Comparison of ENCODE assay signal across 18 mouse cellular contexts in genomic region chr8:24725630-24726029, GRCm38 (mm10). TPM values are rescaled to one million over a fixed set of nuclear protein-coding genes. Genes with fewer than 3 reads are reported as not detected.
DNase-seq lines count a peak whose midpoint lies in the region; ATAC-seq and TF ChIP-seq lines count a peak whose summit lies in the region.
"Had no signal": no experiment of that assay in that cellular context is flagged by ENCODE, and none has a peak within 500 bp of the region (broad histone marks: within the 10 kb centered on the region; RNA-seq: fewer than 3 reads in every experiment).

Adam3 (minus strand) TSS chr8:24725852.

- TF ChIP-seq CTCF in testis, adult 2 months (IDR thresholded peaks at IDR 0.05; ENCODE audit: control insufficient read depth, insufficient read depth, insufficient replicate concordance, low read depth, low read length): no peak; the same call in 1 of the 2 replicates
- no peak for TF ChIP-seq CTCF in lung, adult 2 months (IDR thresholded peaks at IDR 0.05; ENCODE audit: insufficient read depth, low read length)

- H3K36me3 ChIP-seq in testis, adult 2 months (ENCODE audit: control insufficient read depth, insufficient read depth, low read length): no peaks in the 10 kb centered on the region
- H3K36me3 ChIP-seq in forebrain, embryonic 11.5 days (ENCODE audit: control insufficient read depth, insufficient read depth, low read length): no peaks in the 10 kb centered on the region
- no peaks in the 10 kb centered on the region for H3K36me3 ChIP-seq in midbrain, embryonic 14.5 days (ENCODE audit: control insufficient read depth, insufficient read depth, low read length)
- H3K36me3 ChIP-seq: embryonic facial prominence, embryonic 15.5 days; hindbrain, embryonic 15.5 days had no signal

- peak; percentile 66; the same call in 1 of the 2 replicates for TF ChIP-seq POLR2A in testis, adult 2 months (IDR thresholded peaks at IDR 0.05; ENCODE audit: control insufficient read depth, low read depth, low read length)
- 0 out of 2 replicates have a peak, but pooled peaks have one; percentile 37 for TF ChIP-seq POLR2A in lung, adult 2 months (IDR thresholded peaks at IDR 0.05; ENCODE audit: borderline replicate concordance, extremely low read depth, low read depth, low read length)

- peaks cover 6% of the 10 kb centered on the region for H3K4me1 ChIP-seq in testis, adult 2 months (ENCODE audit: control insufficient read depth, insufficient read depth, low read length)
- H3K4me1 ChIP-seq in lung, adult 2 months (ENCODE audit: control insufficient read depth, insufficient read depth, low read length): no peaks in the 10 kb centered on the region; the same call in 1 of the 2 replicates
- no peaks in the 10 kb centered on the region for H3K4me1 ChIP-seq in forebrain, embryonic 11.5 days (replicated peaks; ENCODE audit: control insufficient read depth, insufficient read depth, low read length)
- no peaks in the 10 kb centered on the region for H3K4me1 ChIP-seq in midbrain, embryonic 14.5 days (ENCODE audit: control insufficient read depth, insufficient read depth, low read length)
- H3K4me1 ChIP-seq: embryonic facial prominence, embryonic 15.5 days; hindbrain, embryonic 15.5 days had no signal

- WGBS in lung, adult 2 months: 22% methylated on average over 11 of the region's 11 CpGs
- WGBS in forebrain, embryonic 11.5 days: 76% methylated on average over 11 of the region's 11 CpGs
- 73% methylated on average over 11 of the region's 11 CpGs for WGBS in midbrain, embryonic 14.5 days

- peak within 1 kb of the TSS; percentile 93 for H3K27ac ChIP-seq in testis, adult 2 months (ENCODE audit: control insufficient read depth, insufficient read depth, low read depth, low read length)
- H3K27ac ChIP-seq in forebrain, embryonic 11.5 days (ENCODE audit: low read depth, low read length): no peak within 1 kb of the TSS
- no peak within 1 kb of the TSS for H3K27ac ChIP-seq in midbrain, embryonic 14.5 days (replicated peaks; ENCODE audit: low read depth, low read length)
- H3K27ac ChIP-seq: embryonic facial prominence, embryonic 15.5 days; hindbrain, embryonic 15.5 days had no signal

- no peaks in the 10 kb centered on the region for H3K9me3 ChIP-seq in forebrain, embryonic 11.5 days (ENCODE audit: control insufficient read depth, low read length)
- no peaks in the 10 kb centered on the region for H3K9me3 ChIP-seq in midbrain, embryonic 14.5 days (ENCODE audit: control insufficient read depth, low read length)
- H3K9me3 ChIP-seq: embryonic facial prominence, embryonic 15.5 days; hindbrain, embryonic 15.5 days had no signal

- H3K4me2 ChIP-seq in forebrain, embryonic 11.5 days (ENCODE audit: low read depth, low read length, severe bottlenecking): no peak within 1 kb of the TSS
- H3K4me2 ChIP-seq in midbrain, embryonic 14.5 days (ENCODE audit: low read length): no peak within 1 kb of the TSS
- H3K4me2 ChIP-seq: embryonic facial prominence, embryonic 15.5 days; hindbrain, embryonic 15.5 days had no signal

- peak; percentile 99 for ATAC-seq in megakaryocyte progenitor cell, adult 5-6 weeks (replicated peaks; ENCODE audit: poor library complexity)
- no peak for ATAC-seq in forebrain, embryonic 11.5 days (replicated peaks; ENCODE audit: low FRiP score)
- no peak for ATAC-seq in midbrain, embryonic 14.5 days (ENCODE audit: low FRiP score, low TSS enrichment)
- ATAC-seq: forebrain, postnatal 0 days had no signal

- peak; percentile 5 to 7 for DNase-seq in cerebellum, postnatal 25 days
- no peak for DNase-seq in cerebellum, adult 11-12 months
- DNase-seq in testis, postnatal 10 days (ENCODE audit: low spot score): no peak
- DNase-seq in lung, adult 2 months: no peak
- DNase-seq in forebrain, embryonic 11.5 days (ENCODE audit: low spot score): no peak
- no peak for DNase-seq in midbrain, embryonic 14.5 days
- DNase-seq: cerebellum, adult 11 months; forebrain, postnatal 0 days; kidney, adult 8-10 months; thymus, adult 2 months had no signal

- H3K27me3 ChIP-seq in testis, adult 2 months (ENCODE audit: control insufficient read depth, insufficient read depth, low read length): no peaks in the 10 kb centered on the region
- H3K27me3 ChIP-seq in forebrain, embryonic 11.5 days (ENCODE audit: control insufficient read depth, insufficient read depth, low read length): no peaks in the 10 kb centered on the region
- H3K27me3 ChIP-seq in midbrain, embryonic 14.5 days (ENCODE audit: control insufficient read depth, insufficient read depth, low read length): no peaks in the 10 kb centered on the region
- H3K27me3 ChIP-seq: embryonic facial prominence, embryonic 15.5 days; hindbrain, embryonic 15.5 days had no signal

- H3K9ac ChIP-seq in forebrain, embryonic 11.5 days (ENCODE audit: low read length): no peak within 1 kb of the TSS
- no peak within 1 kb of the TSS for H3K9ac ChIP-seq in midbrain, embryonic 14.5 days (replicated peaks; ENCODE audit: low read length)
- H3K9ac ChIP-seq: embryonic facial prominence, embryonic 15.5 days; forebrain, postnatal 0 days; hindbrain, embryonic 15.5 days had no signal

- peak within 1 kb of the TSS; percentile 93 for H3K4me3 ChIP-seq in testis, adult 2 months (ENCODE audit: control insufficient read depth, low read depth, low read length)
- peak within 1 kb of the TSS; percentile 37 for H3K4me3 ChIP-seq in lung, adult 2 months (replicated peaks; ENCODE audit: extremely low read depth, low read depth, low read length)
- H3K4me3 ChIP-seq in forebrain, embryonic 11.5 days (ENCODE audit: low read depth, low read length): no peak within 1 kb of the TSS
- no peak within 1 kb of the TSS for H3K4me3 ChIP-seq in midbrain, embryonic 14.5 days (replicated peaks; ENCODE audit: low read depth, low read length)
- H3K4me3 ChIP-seq: embryonic facial prominence, embryonic 15.5 days; hindbrain, embryonic 15.5 days had no signal

RNA-seq across cellular contexts. Expression of gene Adam3, which starts in this region (rescaled TPM):
- polyA plus RNA-seq in testis, adult 2 months (2012; rRNA removed): 998 and 1,238 TPM in 2 replicates
- polyA plus RNA-seq in lung, adult 2 months (2012; rRNA removed): 0.92 and 3.0 TPM in 2 replicates
- total RNA-seq in megakaryocyte progenitor cell, adult 5-6 weeks (2015): 3.0 and 3.2 TPM in 2 replicates
- 2.8 and 6.7 TPM in 2 replicates for total RNA-seq in megakaryocyte progenitor cell, adult 5-6 weeks (2017)
- polyA plus RNA-seq in forebrain, embryonic 11.5 days (2014; fragmentation: Nextera tagmentation; extraction: Ambion mirVana): not detected in 2 replicates
- polyA plus RNA-seq in midbrain, embryonic 14.5 days (2014; fragmentation: Nextera tagmentation; extraction: Ambion mirVana): 0.08 TPM in 1 of 2 replicates, not detected in the other
- total RNA-seq: adrenal gland, adult 18-20 months; forebrain, postnatal 0 days; heart, adult 8-10 months had no signal
- polyA plus RNA-seq: forebrain, postnatal 0 days; limb, embryonic 11.5 days; small intestine, adult 2 months had no signal

Comparison
In these comparisons a context has a peak if more than half of its experiments do, and no peak if none do; other contexts are left out.
1. RNA of gene Adam3 (polyA plus RNA-seq): 998 to 1,238 TPM in testis, adult 2 months; 0.92 to 3.0 TPM in lung, adult 2 months, 0.08 TPM in midbrain, embryonic 14.5 days and not detected in forebrain, embryonic 11.5 days; every median in the first group is over 100 times any median in the second.
2. DNase-seq: peak in cerebellum, postnatal 25 days (2 of 2); none in cerebellum, adult 11-12 months (single experiment), testis, postnatal 10 days (single experiment), lung, adult 2 months (single experiment), forebrain, embryonic 11.5 days (single experiment) and midbrain, embryonic 14.5 days (single experiment).
3. H3K4me3 ChIP-seq: peak in testis, adult 2 months (single experiment) and lung, adult 2 months (single experiment); none in forebrain, embryonic 11.5 days (single experiment) and midbrain, embryonic 14.5 days (single experiment).